9 mouse cellular contexts compared by ENCODE assay signal in genomic region chr3:89318971-89319590, GRCm38 (mm10). TPM values are rescaled to one million over a fixed set of nuclear protein-coding genes. Genes with fewer than 3 reads are reported as not detected.
A peak's percentile ranks its signal among the peaks of the same experiment; 100 is the strongest.
DNase-seq lines count a peak whose midpoint lies in the region; ATAC-seq and TF ChIP-seq lines count a peak whose summit lies in the region.
"Had no signal": no experiment of that assay in that cellular context is flagged by ENCODE, and none has a peak within 500 bp of the region (broad histone marks: within the 10 kb centered on the region; RNA-seq: fewer than 3 reads in every experiment).

No protein-coding gene starts in this region.

- DNase-seq in kidney, postnatal 0 days (ENCODE audit: low spot score): no peak
- DNase-seq in kidney, postnatal 10 days: no peak
- DNase-seq in forebrain, embryonic 11.5 days (ENCODE audit: low spot score): no peak
- DNase-seq in limb, embryonic 10.5 days (ENCODE audit: low spot score): no peak
- no peak for DNase-seq in T-cell, adult 2 months (ENCODE audit: low spot score)
- DNase-seq in right cerebral cortex, postnatal 25 days: no peak
- no peak for DNase-seq in left cerebral cortex, postnatal 14 days (ENCODE audit: low spot score in 2 of 2)

- H3K9me3 ChIP-seq in kidney, postnatal 0 days (replicated peaks; ENCODE audit: low read length): no peaks in the 10 kb centered on the region
- no peaks in the 10 kb centered on the region for H3K9me3 ChIP-seq in forebrain, embryonic 11.5 days (ENCODE audit: control insufficient read depth, low read length)
- H3K9me3 ChIP-seq in limb, embryonic 10.5 days (replicated peaks): no peaks in the 10 kb centered on the region
- H3K9me3 ChIP-seq in neural tube, embryonic 13.5 days: no peaks in the 10 kb centered on the region
- H3K9me3 ChIP-seq: megakaryocyte, embryonic 14.5 days had no signal

- peak overlapping the region; percentile 94 for H3K4me2 ChIP-seq in kidney, postnatal 0 days (ENCODE audit: low read length)
- peak overlapping the region; percentile 88 for H3K4me2 ChIP-seq in forebrain, embryonic 11.5 days (ENCODE audit: low read depth, low read length, severe bottlenecking)
- H3K4me2 ChIP-seq in neural tube, embryonic 13.5 days: peak overlapping the region; percentile 83

- H3K4me3 ChIP-seq in kidney, postnatal 0 days (replicated peaks; ENCODE audit: low read depth, low read length): peak overlapping the region; percentile 46
- peak overlapping the region; percentile 57 for H3K4me3 ChIP-seq in forebrain, embryonic 11.5 days (ENCODE audit: low read depth, low read length)
- H3K4me3 ChIP-seq in limb, embryonic 10.5 days: peak overlapping the region; percentile 79
- H3K4me3 ChIP-seq in neural tube, embryonic 13.5 days: peak overlapping the region; percentile 76

- intact Hi-C loops in left cerebral cortex, postnatal 14 days (cut with DNase I): loop anchor here (5.0 kb wide), 1 partner anchor 33 kb away; no protein-coding TSS in a partner anchor

- TF ChIP-seq CTCF in kidney, postnatal 0 days (IDR thresholded peaks at IDR 0.05; ENCODE audit: low read depth): no peak

- no peak overlapping the region for H3K27ac ChIP-seq in kidney, postnatal 0 days
- H3K27ac ChIP-seq in forebrain, embryonic 11.5 days (ENCODE audit: low read depth, low read length): no peak overlapping the region
- H3K27ac ChIP-seq in limb, embryonic 10.5 days: peak overlapping the region; percentile 82
- H3K27ac ChIP-seq in neural tube, embryonic 13.5 days (replicated peaks): peak overlapping the region; percentile 97

- H3K27me3 ChIP-seq in kidney, postnatal 0 days (ENCODE audit: insufficient read depth, low read length): peaks cover 17% of the 10 kb centered on the region; the same call in 1 of the 2 replicates
- H3K27me3 ChIP-seq in forebrain, embryonic 11.5 days (ENCODE audit: control insufficient read depth, insufficient read depth, low read length): peaks cover 61% of the 10 kb centered on the region
- H3K27me3 ChIP-seq in limb, embryonic 10.5 days (ENCODE audit: low read depth, poor library complexity, severe bottlenecking): peaks cover 65% of the 10 kb centered on the region
- peaks cover 22% of the 10 kb centered on the region for H3K27me3 ChIP-seq in neural tube, embryonic 13.5 days

- WGBS in kidney, postnatal 0 days: 21% methylated on average over 21 of the region's 21 CpGs
- WGBS in forebrain, embryonic 11.5 days: 6% methylated on average over 21 of the region's 21 CpGs
- WGBS in limb, embryonic 10.5 days: 10% methylated on average over 21 of the region's 21 CpGs
- WGBS in neural tube, embryonic 13.5 days: 8% methylated on average over 21 of the region's 21 CpGs

- peak overlapping the region; percentile 18; the same call in 1 of the 2 replicates for H3K9ac ChIP-seq in kidney, postnatal 0 days (ENCODE audit: low read depth, low read length)
- peak overlapping the region; percentile 23; the same call in 1 of the 2 replicates for H3K9ac ChIP-seq in forebrain, embryonic 11.5 days (ENCODE audit: low read length)
- peak overlapping the region; percentile 96 for H3K9ac ChIP-seq in neural tube, embryonic 13.5 days

- H3K36me3 ChIP-seq in kidney, postnatal 0 days (ENCODE audit: insufficient read depth, low read length): no peaks in the 10 kb centered on the region
- H3K36me3 ChIP-seq in forebrain, embryonic 11.5 days (ENCODE audit: control insufficient read depth, insufficient read depth, low read length): no peaks in the 10 kb centered on the region
- peaks cover 7% of the 10 kb centered on the region; the same call in 1 of the 2 replicates for H3K36me3 ChIP-seq in limb, embryonic 10.5 days
- H3K36me3 ChIP-seq in neural tube, embryonic 13.5 days: peaks cover 23% of the 10 kb centered on the region

- no peak for ATAC-seq in kidney, postnatal 0 days (replicated peaks; ENCODE audit: low FRiP score, low read depth)
- ATAC-seq in forebrain, embryonic 11.5 days (replicated peaks; ENCODE audit: low FRiP score): no peak
- ATAC-seq in neural tube, embryonic 13.5 days (ENCODE audit: low read depth): no peak

- peaks cover 48% of the 10 kb centered on the region for H3K4me1 ChIP-seq in kidney, postnatal 0 days (replicated peaks; ENCODE audit: insufficient read depth, low read length)
- H3K4me1 ChIP-seq in forebrain, embryonic 11.5 days (replicated peaks; ENCODE audit: control insufficient read depth, insufficient read depth, low read length): peaks cover 39% of the 10 kb centered on the region
- peaks cover 86% of the 10 kb centered on the region for H3K4me1 ChIP-seq in limb, embryonic 10.5 days
- H3K4me1 ChIP-seq in neural tube, embryonic 13.5 days (replicated peaks): peaks cover 83% of the 10 kb centered on the region

RNA-seq across cellular contexts. Expression of gene Efna3, which starts 3.7 kb away (rescaled TPM):
- polyA plus RNA-seq in kidney, postnatal 0 days (2015; fragmentation: Nextera tagmentation; extraction: Ambion mirVana): 4.2 and 6.1 TPM in 2 replicates
- polyA plus RNA-seq in forebrain, embryonic 11.5 days (2014; fragmentation: Nextera tagmentation; extraction: Ambion mirVana): 6.6 and 7.7 TPM in 2 replicates
- polyA plus RNA-seq in limb, embryonic 10.5 days (2016; fragmentation: Nextera tagmentation; extraction: Ambion mirVana): 13.2 and 18.4 TPM in 2 replicates
- polyA plus RNA-seq in neural tube, embryonic 13.5 days (2015; fragmentation: Nextera tagmentation; extraction: Ambion mirVana): 87.4 and 90.1 TPM in 2 replicates
- total RNA-seq in left cerebral cortex, postnatal 14 days (2021): 10 to 100 TPM; 48.5 to 49.6 TPM

RNA-seq across cellular contexts. Expression of gene Efna4, which starts 18.7 kb away (rescaled TPM):
- 24.4 and 25.4 TPM in 2 replicates for polyA plus RNA-seq in kidney, postnatal 0 days (2015; fragmentation: Nextera tagmentation; extraction: Ambion mirVana)
- polyA plus RNA-seq in forebrain, embryonic 11.5 days (2014; fragmentation: Nextera tagmentation; extraction: Ambion mirVana): 17.1 and 20.7 TPM in 2 replicates
- polyA plus RNA-seq in limb, embryonic 10.5 days (2016; fragmentation: Nextera tagmentation; extraction: Ambion mirVana): 47.4 and 53.4 TPM in 2 replicates
- polyA plus RNA-seq in neural tube, embryonic 13.5 days (2015; fragmentation: Nextera tagmentation; extraction: Ambion mirVana): 8.5 and 10.7 TPM in 2 replicates
- total RNA-seq in left cerebral cortex, postnatal 14 days (2021): under 1 TPM; 0.29 to 0.61 TPM

RNA-seq across cellular contexts. Expression of gene Adam15, which starts 30.7 kb away (rescaled TPM):
- 85.4 and 90.7 TPM in 2 replicates for polyA plus RNA-seq in kidney, postnatal 0 days (2015; fragmentation: Nextera tagmentation; extraction: Ambion mirVana)
- polyA plus RNA-seq in forebrain, embryonic 11.5 days (2014; fragmentation: Nextera tagmentation; extraction: Ambion mirVana): 27.9 and 28.4 TPM in 2 replicates
- polyA plus RNA-seq in limb, embryonic 10.5 days (2016; fragmentation: Nextera tagmentation; extraction: Ambion mirVana): 29.4 TPM in 2 replicates
- 48.8 and 54.0 TPM in 2 replicates for polyA plus RNA-seq in neural tube, embryonic 13.5 days (2015; fragmentation: Nextera tagmentation; extraction: Ambion mirVana)
- total RNA-seq in left cerebral cortex, postnatal 14 days (2021): 10 to 100 TPM; 95.0 TPM

RNA-seq across cellular contexts. Expression of gene Efna1, which starts 38.1 kb away (rescaled TPM):
- 79.5 and 83.5 TPM in 2 replicates for polyA plus RNA-seq in kidney, postnatal 0 days (2015; fragmentation: Nextera tagmentation; extraction: Ambion mirVana)
- 10.8 and 11.4 TPM in 2 replicates for polyA plus RNA-seq in forebrain, embryonic 11.5 days (2014; fragmentation: Nextera tagmentation; extraction: Ambion mirVana)
- polyA plus RNA-seq in limb, embryonic 10.5 days (2016; fragmentation: Nextera tagmentation; extraction: Ambion mirVana): 29.8 and 36.8 TPM in 2 replicates
- polyA plus RNA-seq in neural tube, embryonic 13.5 days (2015; fragmentation: Nextera tagmentation; extraction: Ambion mirVana): 12.5 and 14.5 TPM in 2 replicates
- 1 to 10 TPM; 4.0 to 5.9 TPM for total RNA-seq in left cerebral cortex, postnatal 14 days (2021)

RNA-seq across cellular contexts. Expression of gene Dcst2, which starts 42.7 kb away (rescaled TPM):
- 0.57 and 0.62 TPM in 2 replicates for polyA plus RNA-seq in kidney, postnatal 0 days (2015; fragmentation: Nextera tagmentation; extraction: Ambion mirVana)
- 0.13 TPM in 1 of 2 replicates, not detected in the other for polyA plus RNA-seq in forebrain, embryonic 11.5 days (2014; fragmentation: Nextera tagmentation; extraction: Ambion mirVana)
- 0.24 TPM in 1 of 2 replicates, not detected in the other for polyA plus RNA-seq in limb, embryonic 10.5 days (2016; fragmentation: Nextera tagmentation; extraction: Ambion mirVana)
- polyA plus RNA-seq in neural tube, embryonic 13.5 days (2015; fragmentation: Nextera tagmentation; extraction: Ambion mirVana): 0.17 TPM in 1 of 2 replicates, not detected in the other
- total RNA-seq in left cerebral cortex, postnatal 14 days (2021): under 1 TPM; 0.34 to 0.35 TPM

Comparison
In these comparisons a context has a peak if more than half of its experiments do, and no peak if none do; other contexts are left out.
1. H3K27ac ChIP-seq: peak in limb, embryonic 10.5 days (single experiment) and neural tube, embryonic 13.5 days (single experiment); none in kidney, postnatal 0 days (single experiment) and forebrain, embryonic 11.5 days (single experiment).
2. H3K9ac ChIP-seq: peak in every context shown above with its lines; median percentile 96 in neural tube, embryonic 13.5 days; 23 in forebrain, embryonic 11.5 days; 18 in kidney, postnatal 0 days.
3. Peak in every context shown above with its lines, with median percentiles within 50 percentile points of each other: H3K4me2 ChIP-seq and H3K4me3 ChIP-seq.